Mouse (Mus musculus): Measurements from ENCODE around the gene Nln. TPM values are rescaled to one million over a fixed set of nuclear protein-coding genes. Genes with fewer than 3 reads are reported as not detected.

Gene Nln
- polyA plus RNA-seq, 1 experiment from 2014 or later, result 25.0 TPM

DNA sequence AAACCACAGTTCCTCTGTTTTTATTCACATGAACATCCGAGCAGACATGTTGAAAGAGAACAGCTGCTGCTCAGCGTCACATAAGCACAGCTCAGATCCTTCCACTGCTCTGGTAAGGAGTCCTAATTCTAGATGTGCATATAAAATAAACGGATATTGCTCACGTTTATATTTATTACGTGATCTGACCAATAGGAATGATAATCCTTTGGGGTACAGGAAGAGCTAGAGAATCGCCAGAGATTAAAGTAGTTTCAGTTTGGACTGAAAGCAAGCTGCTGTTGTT is 83.8 kb downstream of the Nln start:
- peaks cover 0 to 7% of the 10 kb centered on the region in 2 experiments; a peak in 1 of 4 replicates for H3K4me1 ChIP-seq (ENCODE audit: control insufficient read depth in 2 of 2, insufficient read depth in 2 of 2, low read length in 2 of 2)
- no peak overlapping the region for H3K9ac ChIP-seq (ENCODE audit: low read length)
- H3K27ac ChIP-seq (replicated peaks in 1 of 2; ENCODE audit: control insufficient read depth in 1 of 2, insufficient read depth in 1 of 2, low read depth in 2 of 2, low read length in 2 of 2), result peak overlapping the region in 1 of 2 experiments; percentile 46; a peak in 3 of 4 replicates
- H3K36me3 ChIP-seq (ENCODE audit: control insufficient read depth, insufficient read depth, low read length), result no peaks in the 10 kb centered on the region
- H3K4me3 ChIP-seq (ENCODE audit: control insufficient read depth in 1 of 2, insufficient read depth in 1 of 2, low read depth in 1 of 2, low read length in 2 of 2), result no peak overlapping the region
- ATAC-seq (ENCODE audit: insufficient number of reproducible peaks, insufficient read depth, low FRiP score, low read depth), result no peak
- H3K9me3 ChIP-seq (ENCODE audit: control insufficient read depth, low read length), result no peaks in the 10 kb centered on the region
- WGBS, result 63% methylated on average over 6 of the region's 6 CpGs
- peak overlapping the region; percentile 8; the same call in 1 of the 2 replicates for H3K4me2 ChIP-seq (ENCODE audit: low read length)
- no peaks in the 10 kb centered on the region for H3K27me3 ChIP-seq (ENCODE audit: control insufficient read depth, insufficient read depth, low read length)

DNA sequence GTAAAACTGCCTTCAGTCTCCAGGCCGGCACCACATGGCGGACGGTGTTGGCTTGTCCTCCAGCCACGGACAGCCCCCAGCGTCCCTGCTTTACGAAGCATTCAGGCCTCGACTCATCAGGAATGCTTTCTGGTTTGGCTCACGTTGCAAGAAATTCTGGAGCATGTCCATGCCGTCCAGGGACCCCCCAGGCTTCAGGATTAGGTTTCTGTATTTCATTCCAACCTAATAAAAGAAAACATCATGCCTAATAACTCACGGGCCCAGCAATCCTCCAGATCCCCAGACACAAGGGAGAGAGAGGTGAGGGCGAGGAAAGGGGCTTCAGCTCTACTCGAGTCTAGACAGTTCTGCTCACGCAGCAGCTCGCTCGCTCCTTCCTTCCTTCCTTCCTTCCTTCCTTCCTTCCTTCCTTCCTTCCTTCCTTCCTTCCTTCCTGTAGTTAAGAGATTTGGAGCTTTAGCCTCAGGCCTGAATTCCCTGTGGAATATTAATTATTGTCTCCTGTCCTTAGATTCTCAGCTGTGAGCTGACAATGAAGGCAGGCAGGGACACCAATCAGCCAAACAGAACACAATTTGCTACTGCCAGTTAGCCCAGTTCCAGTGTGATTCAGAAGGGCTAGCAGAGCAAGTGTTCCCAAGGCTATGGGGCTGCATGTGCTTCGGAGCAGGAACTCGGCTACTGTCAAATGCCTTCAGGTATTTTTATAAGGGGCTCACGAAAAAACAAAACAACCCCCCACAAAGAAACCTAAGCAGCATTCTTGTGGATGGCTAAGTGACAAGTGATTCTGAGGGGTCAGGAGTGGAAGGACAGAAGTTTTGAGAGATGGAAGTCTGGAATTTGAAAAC is 84.3 kb downstream of the Nln start:
- WGBS, result 56% methylated on average over 18 of the region's 18 CpGs
- Histone ChIP-seq H3K27ac (replicated peaks in 1 of 2; ENCODE audit: control insufficient read depth in 1 of 2, insufficient read depth in 1 of 2, low read depth in 2 of 2, low read length in 2 of 2) (peak overlapping the region; percentile 16 to 46), H3K27me3 (ENCODE audit: control insufficient read depth, insufficient read depth, low read length) (no peaks in the 10 kb centered on the region), H3K4me2 (ENCODE audit: low read length) (peak overlapping the region; percentile 8; the same call in 1 of the 2 replicates), H3K36me3 (ENCODE audit: control insufficient read depth, insufficient read depth, low read length) (no peaks in the 10 kb centered on the region), H3K9me3 (ENCODE audit: control insufficient read depth, low read length) (no peaks in the 10 kb centered on the region; the same call in 1 of the 2 replicates), H3K4me3 (ENCODE audit: control insufficient read depth in 1 of 2, insufficient read depth in 1 of 2, low read depth in 1 of 2, low read length in 2 of 2) (no peak overlapping the region), H3K4me1 (ENCODE audit: control insufficient read depth in 2 of 2, insufficient read depth in 2 of 2, low read length in 2 of 2) (peaks cover 0 to 7% of the 10 kb centered on the region in 2 experiments; a peak in 1 of 4 replicates), H3K9ac (ENCODE audit: low read length) (no peak overlapping the region)
- no peak for ATAC-seq (ENCODE audit: insufficient number of reproducible peaks, insufficient read depth, low FRiP score, low read depth)

DNA sequence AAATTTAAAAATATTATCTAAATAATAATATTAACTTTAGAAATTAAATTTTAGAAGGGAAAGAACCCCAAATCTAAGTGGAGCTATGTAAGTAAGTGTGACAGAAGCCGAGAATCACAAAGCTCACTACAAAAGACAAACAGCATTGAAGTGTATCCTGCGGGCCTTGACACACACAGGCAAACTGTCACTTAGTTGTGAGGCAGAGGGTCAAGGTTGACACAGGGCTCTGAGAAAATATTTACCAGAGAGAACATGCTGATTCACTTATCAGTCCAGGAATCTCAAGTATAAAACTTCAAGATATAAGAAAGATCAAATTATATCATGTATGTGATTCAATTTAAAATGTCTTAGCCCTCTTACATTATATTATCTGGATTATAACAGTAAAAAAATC is 85.1 kb downstream of the Nln start:
- no peak overlapping the region for H3K4me3 ChIP-seq (ENCODE audit: control insufficient read depth in 1 of 2, insufficient read depth in 1 of 2, low read depth in 1 of 2, low read length in 2 of 2)
- no peak overlapping the region for H3K9ac ChIP-seq (ENCODE audit: low read length)
- ATAC-seq (ENCODE audit: insufficient number of reproducible peaks, insufficient read depth, low FRiP score, low read depth), result no peak
- no peak overlapping the region for H3K27ac ChIP-seq (replicated peaks in 1 of 2; ENCODE audit: control insufficient read depth in 1 of 2, insufficient read depth in 1 of 2, low read depth in 2 of 2, low read length in 2 of 2)
- H3K27me3 ChIP-seq (ENCODE audit: control insufficient read depth, insufficient read depth, low read length), result no peaks in the 10 kb centered on the region
- no peaks in the 10 kb centered on the region for H3K36me3 ChIP-seq (ENCODE audit: control insufficient read depth, insufficient read depth, low read length)
- no peak overlapping the region for H3K4me2 ChIP-seq (ENCODE audit: low read length)
- H3K4me1 ChIP-seq (ENCODE audit: control insufficient read depth in 2 of 2, insufficient read depth in 2 of 2, low read length in 2 of 2), result peaks cover 0 to 7% of the 10 kb centered on the region in 2 experiments; a peak in 1 of 4 replicates
- no peaks in the 10 kb centered on the region; the same call in 1 of the 2 replicates for H3K9me3 ChIP-seq (ENCODE audit: control insufficient read depth, low read length)
- 90% methylated on average over 2 of the region's 2 CpGs for WGBS

DNA sequence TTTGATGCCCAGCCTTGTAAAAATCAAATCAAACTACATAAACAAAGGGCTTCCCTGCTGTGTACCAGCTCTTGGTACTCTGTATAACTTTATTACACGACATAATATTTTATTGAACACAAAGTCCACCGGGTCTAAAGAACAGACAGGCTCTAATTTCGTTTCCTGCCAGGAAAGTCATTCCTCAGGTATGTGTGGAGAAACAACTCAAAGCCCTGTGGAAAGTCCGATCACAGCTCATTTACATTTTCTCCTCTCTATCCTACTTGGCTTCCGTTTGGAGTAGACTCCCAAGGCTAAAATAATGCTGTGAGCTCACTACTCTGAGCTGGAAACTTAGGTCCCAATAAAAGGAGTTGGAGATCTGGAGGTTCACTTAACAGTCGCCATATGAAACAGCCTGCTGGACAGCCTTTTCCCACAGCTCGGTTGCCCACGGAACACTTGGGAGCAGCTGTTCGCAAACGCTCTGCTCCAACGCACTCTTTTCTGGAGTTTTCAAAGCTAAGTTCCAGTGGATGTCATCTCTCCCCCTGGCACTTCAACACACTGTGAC is 86.0 kb downstream of the Nln start:
- H3K9ac ChIP-seq (ENCODE audit: low read length), result no peak overlapping the region
- H3K27ac ChIP-seq (replicated peaks in 1 of 2; ENCODE audit: control insufficient read depth in 1 of 2, insufficient read depth in 1 of 2, low read depth in 2 of 2, low read length in 2 of 2), result no peak overlapping the region
- no peaks in the 10 kb centered on the region for H3K36me3 ChIP-seq (ENCODE audit: control insufficient read depth, insufficient read depth, low read length)
- no peaks in the 10 kb centered on the region; the same call in 1 of the 2 replicates for H3K9me3 ChIP-seq (ENCODE audit: control insufficient read depth, low read length)
- no peak overlapping the region for H3K4me2 ChIP-seq (ENCODE audit: low read length)
- no peaks in the 10 kb centered on the region for H3K27me3 ChIP-seq (ENCODE audit: control insufficient read depth, insufficient read depth, low read length)
- H3K4me1 ChIP-seq (ENCODE audit: control insufficient read depth in 2 of 2, insufficient read depth in 2 of 2, low read length in 2 of 2), result peaks cover 0 to 7% of the 10 kb centered on the region in 2 experiments; a peak in 1 of 4 replicates
- WGBS, result 70% methylated on average over 11 of the region's 11 CpGs
- H3K4me3 ChIP-seq (ENCODE audit: control insufficient read depth in 1 of 2, insufficient read depth in 1 of 2, low read depth in 1 of 2, low read length in 2 of 2), result no peak overlapping the region
- no peak for ATAC-seq (ENCODE audit: insufficient number of reproducible peaks, insufficient read depth, low FRiP score, low read depth)

DNA sequence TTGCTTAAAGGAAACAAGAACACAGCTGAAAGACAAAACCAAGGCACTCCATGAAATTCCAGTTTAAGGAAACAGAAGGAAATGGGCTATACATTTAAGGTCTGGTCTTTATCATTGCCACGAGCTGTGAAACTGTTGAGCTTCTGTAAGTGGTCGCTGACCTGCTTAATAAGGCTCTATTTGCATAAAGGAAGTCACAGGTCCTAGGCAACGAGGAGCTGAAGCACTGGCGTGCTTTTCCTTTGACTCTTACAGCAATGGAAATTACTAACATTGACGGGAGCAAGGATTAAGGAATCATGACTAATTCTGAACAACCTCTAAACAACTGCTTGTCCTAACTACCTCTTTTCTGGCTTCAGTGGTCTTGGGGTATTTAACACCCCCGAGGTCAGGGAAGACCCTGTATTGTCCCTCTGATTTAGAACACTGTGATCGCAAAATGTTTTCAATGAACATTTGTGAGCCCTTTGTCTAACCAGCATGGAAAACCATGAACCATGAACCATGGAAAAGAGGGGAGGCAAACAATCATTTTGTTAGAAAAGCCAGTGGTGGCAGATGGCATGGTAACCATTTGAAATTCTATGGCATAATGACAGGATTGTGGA is 90.8 kb downstream of the Nln start:
- no peaks in the 10 kb centered on the region for H3K27me3 ChIP-seq (ENCODE audit: control insufficient read depth, insufficient read depth, low read length)
- no peaks in the 10 kb centered on the region; the same call in 1 of the 2 replicates for H3K9me3 ChIP-seq (ENCODE audit: control insufficient read depth, low read length)
- no peaks in the 10 kb centered on the region for H3K36me3 ChIP-seq (ENCODE audit: control insufficient read depth, insufficient read depth, low read length)
- WGBS, result 69% methylated on average over 7 of the region's 7 CpGs
- no peak overlapping the region for H3K4me2 ChIP-seq (ENCODE audit: low read length)
- H3K4me3 ChIP-seq (ENCODE audit: control insufficient read depth in 1 of 2, insufficient read depth in 1 of 2, low read depth in 1 of 2, low read length in 2 of 2), result no peak overlapping the region
- H3K4me1 ChIP-seq (ENCODE audit: control insufficient read depth in 2 of 2, insufficient read depth in 2 of 2, low read length in 2 of 2), result peaks cover under 1 to 7% of the 10 kb centered on the region in 2 experiments; a peak in 3 of 4 replicates
- ATAC-seq (ENCODE audit: insufficient number of reproducible peaks, insufficient read depth, low FRiP score, low read depth), result no peak
- H3K27ac ChIP-seq (replicated peaks in 1 of 2; ENCODE audit: control insufficient read depth in 1 of 2, insufficient read depth in 1 of 2, low read depth in 2 of 2, low read length in 2 of 2), result no peak overlapping the region
- no peak overlapping the region for H3K9ac ChIP-seq (ENCODE audit: low read length)

DNA sequence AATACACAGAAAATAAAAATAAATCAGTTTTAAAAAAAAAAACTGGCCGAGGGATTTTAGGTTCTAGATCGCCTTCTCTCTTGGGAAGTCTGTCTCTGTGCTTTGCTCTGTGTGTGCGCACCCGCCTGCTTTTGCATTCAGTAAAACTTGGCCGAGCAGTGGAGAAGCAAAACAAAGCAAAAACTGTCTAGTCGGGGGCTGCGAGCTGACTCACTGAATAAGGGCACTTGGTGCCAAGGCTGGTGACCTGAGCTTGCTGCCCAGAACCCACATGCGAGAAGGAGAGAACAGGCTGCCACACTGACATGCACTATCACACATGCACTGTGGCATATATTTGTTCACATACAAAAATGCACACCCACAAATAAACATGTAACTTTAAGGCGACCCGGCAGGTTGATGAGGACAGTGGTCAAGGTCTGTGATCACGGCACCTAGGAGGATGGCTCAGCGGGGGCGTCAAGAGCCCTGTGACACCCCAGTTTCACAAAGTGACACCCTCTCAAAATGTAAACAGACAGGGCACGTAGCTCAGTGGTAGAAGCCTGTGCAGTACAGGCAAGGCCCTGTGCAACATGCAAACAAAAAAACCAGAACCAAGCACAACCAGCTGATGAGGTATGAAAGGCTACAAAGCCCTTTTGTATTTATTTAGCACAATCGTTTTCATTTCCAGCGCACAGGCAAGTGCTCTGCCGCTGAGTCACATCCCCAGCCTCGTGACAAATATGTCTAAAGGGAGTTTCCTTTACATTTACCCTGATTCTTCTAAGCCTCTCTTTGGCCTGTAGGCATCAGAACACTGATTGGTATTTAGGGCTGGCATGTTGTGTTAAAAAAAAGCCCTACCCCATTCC is 93.9 kb downstream of the Nln start:
- 84% methylated on average over 18 of the region's 18 CpGs for WGBS
- 0 out of 4 replicates have a peak overlapping the region, but pooled peaks of 1 of the 2 experiments have one; percentile 14 for H3K27ac ChIP-seq (replicated peaks in 1 of 2; ENCODE audit: control insufficient read depth in 1 of 2, insufficient read depth in 1 of 2, low read depth in 2 of 2, low read length in 2 of 2)
- H3K36me3 ChIP-seq (ENCODE audit: control insufficient read depth, insufficient read depth, low read length), result no peaks in the 10 kb centered on the region
- H3K4me2 ChIP-seq (ENCODE audit: low read length), result no peak overlapping the region
- ATAC-seq (ENCODE audit: insufficient number of reproducible peaks, insufficient read depth, low FRiP score, low read depth), result no peak
- H3K9me3 ChIP-seq (ENCODE audit: control insufficient read depth, low read length), result no peaks in the 10 kb centered on the region; the same call in 1 of the 2 replicates
- peaks cover 0 to 12% of the 10 kb centered on the region in 2 experiments; a peak in 3 of 4 replicates for H3K4me1 ChIP-seq (ENCODE audit: control insufficient read depth in 2 of 2, insufficient read depth in 2 of 2, low read length in 2 of 2)
- no peak overlapping the region for H3K9ac ChIP-seq (ENCODE audit: low read length)
- no peaks in the 10 kb centered on the region for H3K27me3 ChIP-seq (ENCODE audit: control insufficient read depth, insufficient read depth, low read length)
- no peak overlapping the region for H3K4me3 ChIP-seq (ENCODE audit: control insufficient read depth in 1 of 2, insufficient read depth in 1 of 2, low read depth in 1 of 2, low read length in 2 of 2)

DNA sequence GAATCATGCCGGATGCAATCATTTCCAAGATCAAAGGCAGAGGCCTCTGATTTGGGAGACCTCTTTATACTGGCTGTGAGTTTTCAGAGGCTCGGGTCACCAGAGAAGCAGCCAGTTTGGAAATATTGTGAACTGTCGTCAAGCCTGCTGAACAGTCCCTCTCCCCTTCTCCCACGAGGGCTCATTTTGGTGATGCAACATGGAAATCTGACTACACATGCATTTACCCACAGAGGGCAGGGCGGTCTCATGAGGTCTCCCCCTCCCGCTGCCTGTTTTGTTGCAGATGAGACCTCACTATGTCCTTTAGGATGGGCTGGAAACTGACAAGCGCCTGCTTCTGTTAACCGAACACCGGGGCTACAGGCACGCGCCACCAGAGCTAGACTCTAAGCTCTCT is 95.4 kb downstream of the Nln start:
- Histone ChIP-seq H3K4me1 (ENCODE audit: control insufficient read depth in 2 of 2, insufficient read depth in 2 of 2, low read length in 2 of 2) (peaks cover 0 to 12% of the 10 kb centered on the region in 2 experiments; a peak in 3 of 4 replicates), H3K9me3 (ENCODE audit: control insufficient read depth, low read length) (no peaks in the 10 kb centered on the region), H3K36me3 (ENCODE audit: control insufficient read depth, insufficient read depth, low read length) (no peaks in the 10 kb centered on the region), H3K9ac (ENCODE audit: low read length) (no peak overlapping the region), H3K4me3 (ENCODE audit: control insufficient read depth in 1 of 2, insufficient read depth in 1 of 2, low read depth in 1 of 2, low read length in 2 of 2) (no peak overlapping the region), H3K4me2 (ENCODE audit: low read length) (no peak overlapping the region), H3K27ac (replicated peaks in 1 of 2; ENCODE audit: control insufficient read depth in 1 of 2, insufficient read depth in 1 of 2, low read depth in 2 of 2, low read length in 2 of 2) (peak overlapping the region in 1 of 2 experiments; percentile 21; a peak in 1 of 4 replicates), H3K27me3 (ENCODE audit: control insufficient read depth, insufficient read depth, low read length) (no peaks in the 10 kb centered on the region)
- no peak for ATAC-seq (ENCODE audit: insufficient number of reproducible peaks, insufficient read depth, low FRiP score, low read depth)
- WGBS, result 87% methylated on average over 11 of the region's 11 CpGs
